Mouse (Mus musculus): ENCODE results near the gene Hypk.

Gene Hypk

GRCm38 (mm10) chr2:121505942-121506882 is 53.1 kb downstream of the Hypk start, which contains the start of the genes Mfap1a and Wdr76:
Gene Mfap1a, minus strand, starts transcription at chr2:121506665.
Gene Wdr76, plus strand, starts transcription at chr2:121506723.
- DNase-seq (ENCODE audit: low read depth, low spot score) = peak; percentile 89

GRCm38 (mm10) chr2:121507173-121507950 is 54.3 kb downstream of the Hypk start:
- no peak for DNase-seq (ENCODE audit: low read depth, low spot score)

- DNase-seq (ENCODE audit: low read depth, low spot score) = no peak
These were observed 54.9 kb downstream of the Hypk start for GRCm38 (mm10) chr2:121507951-121508330.

All from CD4-positive helper T cell, adult 2 months (primary cell).